Mouse (Mus musculus) T-cell, adult 66 days (primary cell): Measurements from ENCODE around the gene Olfr541. TPM values are rescaled to one million over a fixed set of nuclear protein-coding genes. Genes with fewer than 3 reads are reported as not detected.

Experiments used
- total RNA-seq, 2 experiments: library from RNA; stranded (reverse); gene quantifications; 3 replicates in 1 of 2; 4 replicates in 1 of 2; pipeline ENCODE4 v1.2.4; 2023

Gene Olfr541
- not detected for total RNA-seq

GRCm38 (mm10) chr7:140696967-140697366 lies at the start of gene Olfr541:
Olfr541 (plus strand) TSS chr7:140697267.

GRCm38 (mm10) chr7:140659630-140660029 lies 37.4 kb upstream of the Olfr541 start, which contains the start of gene Olfr539:
Olfr539 (plus strand) TSS chr7:140659930.

GRCm38 (mm10) chr7:140681651-140682050 lies 15.4 kb upstream of the Olfr541 start, which contains the start of gene Olfr45:
Olfr45 (plus strand) TSS chr7:140681951.

Other genes with a start within 250 kb of the Olfr541 start
- not detected for gene Olfr533, start 233.9 kb upstream of the Olfr541 start, total RNA-seq
- gene Olfr535, start 213.1 kb upstream of the Olfr541 start, total RNA-seq = not detected
- gene Olfr536, start 189.9 kb upstream of the Olfr541 start, total RNA-seq = not detected
- not detected for gene Olfr538, start 129.4 kb upstream of the Olfr541 start, total RNA-seq
- not detected for gene Olfr46, start 96.0 kb upstream of the Olfr541 start, total RNA-seq
- not detected for gene Olfr61, start 68.3 kb upstream of the Olfr541 start, total RNA-seq
- gene Olfr53, start 50.8 kb upstream of the Olfr541 start, total RNA-seq = not detected
- gene Olfr539, start 37.3 kb upstream of the Olfr541 start, total RNA-seq = not detected
- not detected for gene Olfr45, start 15.3 kb upstream of the Olfr541 start, total RNA-seq
- not detected for gene Cyp2e1, start 66.5 kb downstream of the Olfr541 start, total RNA-seq
- not detected for gene Syce1, start 90.6 kb downstream of the Olfr541 start, total RNA-seq
- not detected for gene Zfp941, start 124.9 kb downstream of the Olfr541 start, total RNA-seq
- gene Urah, start 137.8 kb downstream of the Olfr541 start, total RNA-seq = not detected
- not detected for gene Scgb1c1, start 148.3 kb downstream of the Olfr541 start, total RNA-seq
- gene Odf3, start 150.5 kb downstream of the Olfr541 start, total RNA-seq = not detected
- not detected for gene Gm45785, start 159.1 kb downstream of the Olfr541 start, total RNA-seq
- gene Ric8a, start 159.7 kb downstream of the Olfr541 start, total RNA-seq = 100 to 1,000 TPM; 109 to 116 TPM
- gene Bet1l, start 160.3 kb downstream of the Olfr541 start, total RNA-seq = 10 to 100 TPM; 31.2 to 31.7 TPM
- 10 to 100 TPM; 75.3 to 88.5 TPM for gene Psmd13, start 184.7 kb downstream of the Olfr541 start, total RNA-seq
- gene Sirt3, start 185.0 kb downstream of the Olfr541 start, total RNA-seq = 1 to 10 TPM; 8.4 to 9.2 TPM
- gene Cox8b, start 203.2 kb downstream of the Olfr541 start, total RNA-seq = not detected
- gene Nlrp6, start 223.6 kb downstream of the Olfr541 start, total RNA-seq = under 1 TPM in 1 of 2 experiments, not detected in 1; 0.17 TPM
- gene Pgghg, start 244.1 kb downstream of the Olfr541 start, total RNA-seq = 1 to 10 TPM; 7.3 to 8.9 TPM